Mouse (Mus musculus) macrophage (primary cell): ENCODE results near the gene Pld5. TPM values are rescaled to one million over a fixed set of nuclear protein-coding genes. Genes with fewer than 3 reads are reported as not detected.

Experiments used
- H3K27ac ChIP-seq: fragments of 350-480 bp; formaldehyde crosslinking; 2 replicates; pipeline ENCODE4 v1.9.0; 2021
- H3K36me3 ChIP-seq: fragments of 350-480 bp; formaldehyde crosslinking; 2 replicates; pipeline ENCODE4 v1.9.0; 2021; ENCODE audit errors: inconsistent target
- H3K4me3 ChIP-seq: fragments of 350-480 bp; formaldehyde crosslinking; 2 replicates; pipeline ENCODE4 v1.9.0; 2021; ENCODE audit errors: inconsistent target
- H3K79me2 ChIP-seq: fragments of 350-480 bp; formaldehyde crosslinking; 2 replicates; pipeline ENCODE4 v1.9.0; 2021; ENCODE audit errors: inconsistent target
- WGBS: methylation state at CpG from one replicate; pipeline ENCODE4 v1.1.7; 2026; ENCODE audit warnings: inconsistent platforms; ENCODE audit not compliant: missing documents; 5-methylcytosine and 5-hydroxymethylcytosine counted together
- polyA plus RNA-seq: library from polyadenylated mRNA; stranded (reverse); fragments of 250-400 nt; gene quantifications from 3 replicates; pipeline ENCODE4 v1.2.4, GENCODE M21; 2018; ENCODE audit warnings: inconsistent platforms

The Pld5 gene
- polyA plus RNA-seq, 1 experiment from 2014 or later, result not detected

DNA sequence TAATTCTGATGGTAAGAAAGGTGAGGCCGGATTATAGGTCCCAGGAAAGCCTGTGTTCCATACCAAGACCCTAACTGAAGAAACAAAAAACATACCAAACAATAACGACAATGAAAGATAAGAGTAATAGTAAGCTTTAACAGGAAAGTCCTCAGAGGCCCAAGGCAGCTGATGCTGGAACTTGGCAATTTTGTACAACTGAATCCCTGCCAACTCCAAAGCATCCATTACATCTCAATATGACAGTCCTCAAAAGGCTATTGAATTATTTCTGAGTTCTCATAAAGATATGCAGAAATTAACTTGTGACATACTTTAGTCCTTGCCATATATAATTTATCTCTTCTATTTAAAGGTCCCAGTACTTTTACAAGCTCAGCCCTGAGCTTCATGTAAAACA lies 67.1 kb downstream of the Pld5 start:
- Histone ChIP-seq H3K79me2 (no peaks in the 10 kb centered on the region), H3K27ac (no peak overlapping the region), H3K36me3 (no peaks in the 10 kb centered on the region), H3K4me3 (no peak overlapping the region)
- 66% methylated on average over 2 of the region's 2 CpGs for WGBS

- H3K4me3 ChIP-seq, result no peak overlapping the region
- 80% methylated on average over 3 of the region's 3 CpGs for WGBS
These were observed 72.8 kb downstream of the Pld5 start for GRCm38 (mm10) chr1:176202360-176202759.

DNA sequence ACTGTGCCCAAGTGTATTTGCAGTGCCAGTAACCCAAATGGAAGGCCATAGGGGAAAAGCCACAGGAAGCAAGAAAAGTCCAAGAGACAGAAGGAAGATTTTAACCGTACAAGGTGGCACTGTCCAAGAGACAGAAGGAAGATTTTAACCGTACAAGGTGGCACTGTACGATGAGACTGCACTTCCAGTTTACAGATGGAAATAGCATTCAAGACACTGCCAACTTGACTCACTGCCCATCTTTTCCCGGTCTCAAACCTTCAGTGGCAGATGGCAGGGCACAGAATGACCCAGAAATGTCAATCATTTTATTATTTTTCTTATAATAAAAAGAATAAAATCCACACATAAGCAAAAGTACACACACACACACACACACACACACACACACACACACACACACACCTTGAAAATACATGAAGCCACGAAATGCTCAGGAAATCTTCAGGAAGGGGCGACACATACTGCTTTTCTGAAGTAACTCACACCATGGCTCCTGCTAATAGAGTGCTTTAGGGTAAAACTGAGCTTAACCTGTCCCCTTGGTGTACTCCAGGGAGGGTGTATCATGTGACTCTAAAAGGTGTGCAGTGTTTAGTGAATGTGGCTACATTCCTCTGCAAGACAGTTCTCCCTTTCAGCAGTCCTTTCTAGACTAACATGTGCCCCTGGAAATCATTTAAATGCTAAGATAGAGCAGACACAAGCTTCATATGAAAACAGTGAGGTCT lies 77.9 kb downstream of the Pld5 start:
- no peak overlapping the region for H3K4me3 ChIP-seq
- H3K27ac ChIP-seq, result no peak overlapping the region
- H3K79me2 ChIP-seq, result no peaks in the 10 kb centered on the region
- no peaks in the 10 kb centered on the region for H3K36me3 ChIP-seq
- 77% methylated on average over 6 of the region's 6 CpGs for WGBS

More at GRCm38 (mm10) chr1:176202360-176202759, 72.8 kb downstream of the Pld5 start:
- Histone ChIP-seq H3K36me3 (no peaks in the 10 kb centered on the region), H3K27ac (no peak overlapping the region), H3K79me2 (no peaks in the 10 kb centered on the region)

- no peak overlapping the region for H3K27ac ChIP-seq
- H3K36me3 ChIP-seq, result no peaks in the 10 kb centered on the region
- no peaks in the 10 kb centered on the region for H3K79me2 ChIP-seq
- no peak overlapping the region for H3K4me3 ChIP-seq
- WGBS, result 97% methylated on average over 3 of the region's 4 CpGs
These were observed 78.8 kb downstream of the Pld5 start for GRCm38 (mm10) chr1:176196341-176196740.

DNA sequence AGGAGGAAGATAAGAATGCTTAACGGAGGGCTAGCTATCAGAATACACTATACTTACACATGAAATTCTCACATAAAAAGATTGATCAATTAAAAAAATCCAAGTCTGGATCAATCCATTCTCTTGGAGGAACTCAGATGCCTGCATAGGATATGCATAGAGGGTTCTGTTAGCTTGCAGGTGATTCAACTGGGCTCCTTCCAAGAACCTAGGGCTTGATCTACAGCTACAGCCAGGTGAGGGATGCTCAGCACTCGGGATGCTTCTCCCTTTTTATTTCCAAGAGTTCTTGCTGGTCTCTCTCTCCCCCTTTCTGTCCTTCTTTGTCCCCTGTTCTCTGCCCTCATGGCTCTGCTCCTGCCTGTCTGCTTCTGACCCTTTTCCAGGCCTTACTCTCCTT lies 80.4 kb downstream of the Pld5 start:
- Histone ChIP-seq H3K79me2 (no peaks in the 10 kb centered on the region), H3K4me3 (no peak overlapping the region), H3K36me3 (no peaks in the 10 kb centered on the region), H3K27ac (no peak overlapping the region)
- WGBS, result 56% methylated on average over 2 of the region's 2 CpGs

- H3K36me3 ChIP-seq, result no peaks in the 10 kb centered on the region
- no peaks in the 10 kb centered on the region for H3K79me2 ChIP-seq
- 73% methylated on average over 6 of the region's 6 CpGs for WGBS
- no peak overlapping the region for H3K4me3 ChIP-seq
- H3K27ac ChIP-seq, result no peak overlapping the region
These were observed 91.1 kb downstream of the Pld5 start for GRCm38 (mm10) chr1:176183991-176184390.

DNA sequence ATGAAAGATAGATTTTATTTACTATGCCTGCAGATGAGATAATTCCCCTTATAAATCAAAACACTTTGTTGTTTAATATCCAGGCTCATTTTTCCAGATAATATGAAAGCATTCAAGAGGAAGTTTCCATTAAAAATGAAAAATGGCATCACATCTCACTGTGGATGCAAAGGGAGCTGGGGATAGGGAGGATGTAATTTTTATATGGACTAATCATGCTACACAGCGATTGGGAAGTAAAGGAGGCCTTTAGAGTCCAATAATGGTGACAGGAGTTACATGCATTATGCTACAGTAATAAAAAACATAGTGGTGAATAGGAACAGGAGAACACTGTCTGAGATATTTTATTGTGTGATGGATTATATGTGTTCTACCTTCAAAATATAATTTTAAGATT lies 100.1 kb downstream of the Pld5 start:
- H3K27ac ChIP-seq, result no peak overlapping the region

GRCm38 (mm10) chr1:176167784-176168183 lies 107.3 kb downstream of the Pld5 start:
- 62% methylated on average over 4 of the region's 5 CpGs for WGBS
- Histone ChIP-seq H3K79me2 (no peaks in the 10 kb centered on the region), H3K36me3 (no peaks in the 10 kb centered on the region), H3K4me3 (no peak overlapping the region), H3K27ac (no peak overlapping the region)

More for the DNA sequence above, 100.1 kb downstream of the Pld5 start:
- Histone ChIP-seq H3K4me3 (no peak overlapping the region), H3K79me2 (no peaks in the 10 kb centered on the region), H3K36me3 (no peaks in the 10 kb centered on the region)
- WGBS, result 77% methylated on average over 1 of the region's 1 CpGs

GRCm38 (mm10) chr1:176167114-176167513 lies 108.0 kb downstream of the Pld5 start:
- Histone ChIP-seq H3K79me2 (no peaks in the 10 kb centered on the region), H3K27ac (no peak overlapping the region), H3K4me3 (no peak overlapping the region), H3K36me3 (no peaks in the 10 kb centered on the region)
- WGBS, result 91% methylated on average over 2 of the region's 2 CpGs

GRCm38 (mm10) chr1:176145306-176145705 lies 129.8 kb downstream of the Pld5 start:
- Histone ChIP-seq H3K27ac (no peak overlapping the region), H3K36me3 (no peaks in the 10 kb centered on the region), H3K4me3 (no peak overlapping the region), H3K79me2 (no peaks in the 10 kb centered on the region)
- 79% methylated on average over 6 of the region's 6 CpGs for WGBS

GRCm38 (mm10) chr1:176134379-176134778 lies 140.7 kb downstream of the Pld5 start:
- WGBS, result 83% methylated on average over 8 of the region's 8 CpGs
- Histone ChIP-seq H3K79me2 (no peaks in the 10 kb centered on the region), H3K27ac (no peak overlapping the region), H3K4me3 (no peak overlapping the region), H3K36me3 (no peaks in the 10 kb centered on the region)

DNA sequence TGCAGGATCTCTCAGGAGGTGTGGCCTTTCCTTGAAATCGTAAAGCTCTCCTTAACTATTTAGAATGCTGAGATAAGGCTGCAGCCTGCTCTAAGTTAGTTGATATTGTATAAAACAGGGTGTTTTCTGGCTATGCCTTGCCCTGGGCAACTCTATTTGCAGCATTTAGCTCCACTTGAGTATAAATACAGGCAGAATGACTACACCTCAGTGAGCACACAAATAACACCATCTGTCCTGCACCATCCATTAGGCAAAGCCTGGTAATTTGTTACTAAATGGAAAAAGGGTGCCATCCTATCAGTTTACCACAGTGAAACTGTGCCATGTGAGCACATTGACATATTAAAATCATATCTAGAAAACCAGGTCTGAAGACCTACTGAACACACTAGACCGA lies 149.3 kb downstream of the Pld5 start:
- Histone ChIP-seq H3K4me3 (no peak overlapping the region), H3K79me2 (no peaks in the 10 kb centered on the region), H3K27ac (no peak overlapping the region), H3K36me3 (no peaks in the 10 kb centered on the region)
- 64% methylated on average over 2 of the region's 2 CpGs for WGBS

- H3K79me2 ChIP-seq, result no peaks in the 10 kb centered on the region
- H3K27ac ChIP-seq, result no peak overlapping the region
- no peak overlapping the region for H3K4me3 ChIP-seq
- 86% methylated on average over 8 of the region's 8 CpGs for WGBS
- no peaks in the 10 kb centered on the region for H3K36me3 ChIP-seq
These were observed 150.7 kb downstream of the Pld5 start for GRCm38 (mm10) chr1:176124441-176124840.

DNA sequence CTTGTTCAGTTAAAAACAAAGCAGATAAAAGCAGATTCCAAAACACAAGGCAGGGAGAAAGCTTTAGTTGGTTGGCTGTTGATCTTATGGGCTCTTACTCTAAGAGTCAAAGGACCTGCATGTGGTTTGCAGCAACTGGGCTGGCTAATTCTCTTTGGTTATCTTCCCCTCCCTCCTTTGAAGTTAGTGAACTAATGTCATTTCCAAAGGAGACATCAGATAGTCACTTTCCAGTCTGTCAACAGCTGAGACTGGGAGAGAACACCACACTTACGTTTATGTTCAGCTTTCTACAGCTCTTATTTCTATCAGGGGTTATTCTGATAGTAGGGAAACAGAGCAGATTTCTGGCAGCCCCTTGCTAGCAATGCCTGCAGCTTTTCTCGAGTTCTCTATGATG lies 151.3 kb downstream of the Pld5 start:
- 51% methylated on average over 2 of the region's 2 CpGs for WGBS
- no peaks in the 10 kb centered on the region for H3K79me2 ChIP-seq

GRCm38 (mm10) chr1:176115604-176116003 lies 159.5 kb downstream of the Pld5 start:
- 86% methylated on average over 4 of the region's 4 CpGs for WGBS
- no peak overlapping the region for H3K4me3 ChIP-seq
- no peak overlapping the region for H3K27ac ChIP-seq

More for the DNA sequence above, 151.3 kb downstream of the Pld5 start:
- Histone ChIP-seq H3K27ac (no peak overlapping the region), H3K4me3 (no peak overlapping the region), H3K36me3 (no peaks in the 10 kb centered on the region)

More at GRCm38 (mm10) chr1:176115604-176116003, 159.5 kb downstream of the Pld5 start:
- no peaks in the 10 kb centered on the region for H3K36me3 ChIP-seq
- H3K79me2 ChIP-seq, result no peaks in the 10 kb centered on the region
